Mouse (Mus musculus): ENCODE results near the gene Amotl1. TPM values are rescaled to one million over a fixed set of nuclear protein-coding genes. Genes with fewer than 3 reads are reported as not detected.

Amotl1 gene
- total and polyA plus RNA-seq, 3 experiments: 2.3 to 4.9 (median 3.1) TPM

DNA sequence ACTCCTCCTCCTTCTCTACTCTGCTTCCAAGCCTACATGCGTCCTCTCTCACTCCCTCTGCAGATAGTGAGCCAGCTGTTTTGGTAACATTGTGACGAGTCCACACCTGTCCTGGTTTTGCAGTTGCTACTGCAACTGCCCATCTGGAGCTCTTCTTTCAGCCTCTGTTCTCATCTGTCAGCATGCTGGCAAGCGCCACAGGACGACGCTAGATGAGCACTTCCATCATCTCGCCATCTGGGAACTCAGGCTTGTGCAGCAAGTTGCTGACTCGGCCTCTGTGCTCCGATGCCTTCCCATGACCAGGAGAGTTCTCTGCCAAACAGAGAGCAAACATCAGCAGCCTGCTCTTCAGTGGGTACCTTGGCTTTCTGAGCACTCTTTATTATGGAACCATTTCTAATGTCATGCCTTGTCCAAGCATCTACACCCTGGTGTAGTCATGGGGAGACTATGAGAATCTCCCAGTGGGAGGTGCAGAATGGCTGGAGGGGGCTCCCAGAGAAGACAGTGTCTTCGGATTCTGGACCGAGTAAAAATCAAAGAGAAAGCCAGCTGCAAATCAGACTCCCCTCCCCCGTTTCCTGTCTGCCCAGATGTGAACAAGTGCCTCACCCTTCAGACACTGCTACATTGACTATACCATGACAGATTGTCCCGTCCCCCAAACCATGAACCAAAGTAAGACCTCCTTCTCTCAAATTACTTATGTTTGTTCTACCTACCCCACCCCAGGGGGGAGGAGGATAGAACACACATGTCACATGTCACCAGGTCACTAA is 97.1 kb downstream of the Amotl1 start:
- no peak overlapping the region for H3K4me3 ChIP-seq (ENCODE audit: low read depth, low read length)
- H3K36me3 ChIP-seq (replicated peaks): peaks cover 4% of the 10 kb centered on the region
- peaks cover 9% of the 10 kb centered on the region for H3K27me3 ChIP-seq (ENCODE audit: insufficient read depth, low read length)
- TF ChIP-seq POLR2AphosphoS5 (IDR thresholded peaks at IDR 0.05; ENCODE audit: insufficient replicate concordance, low read depth, low read length): no peak
- no peak for TF ChIP-seq GATA1 (IDR thresholded peaks at IDR 0.05; ENCODE audit: borderline replicate concordance, low read length)
- no peak for TF ChIP-seq TAL1 (conservative IDR thresholded peaks at IDR 0.05; ENCODE audit: low read depth, low read length)
- TF ChIP-seq CTCF (IDR thresholded peaks at IDR 0.05; ENCODE audit: low read depth, low read length): no peak
- TF ChIP-seq GATA2 (IDR thresholded peaks at IDR 0.05; ENCODE audit: borderline replicate concordance, low read depth, low read length): no peak
- DNase-seq (ENCODE audit: low spot score) (no peak), ATAC-seq (ENCODE audit: extremely low read depth, insufficient number of reproducible peaks, low FRiP score, poor library complexity, severe bottlenecking) (no peak)
- H3K9me3 ChIP-seq (replicated peaks): no peaks in the 10 kb centered on the region
- H3K4me1 ChIP-seq (ENCODE audit: insufficient read depth, low read depth, low read length): no peaks in the 10 kb centered on the region

DNA sequence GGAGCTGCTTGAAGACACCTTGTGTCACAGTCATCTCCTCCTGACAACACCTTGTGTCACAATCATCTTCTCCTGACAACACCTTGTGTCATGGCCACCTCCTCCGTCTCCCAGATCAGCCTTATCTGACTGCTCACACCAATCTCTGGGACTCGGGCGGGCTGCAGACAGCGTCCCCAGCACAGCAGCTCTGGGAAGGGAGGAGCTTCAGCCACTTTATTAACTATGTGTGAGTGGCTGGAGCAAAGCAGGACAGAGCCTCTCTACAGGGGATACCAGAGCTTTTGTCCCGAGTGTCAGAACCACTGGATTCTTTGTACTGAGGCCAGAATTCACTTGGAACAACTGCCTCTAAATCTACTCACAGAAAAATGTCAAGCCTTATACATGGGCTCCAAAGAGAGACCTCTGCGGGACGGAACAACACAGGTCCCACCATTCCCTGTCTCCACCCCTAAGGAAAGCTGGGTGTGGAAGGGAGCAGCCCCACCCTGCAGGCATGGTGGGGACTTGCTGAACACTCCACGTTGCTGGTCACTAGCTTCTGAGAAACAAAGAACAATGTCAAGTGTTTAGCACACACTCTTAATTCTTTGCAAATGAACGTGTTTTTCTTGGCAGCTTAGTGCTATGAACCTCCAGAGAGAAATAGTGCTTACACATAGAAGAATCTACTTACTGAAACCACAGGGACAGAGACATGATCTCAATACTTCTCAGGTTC is 100.7 kb downstream of the Amotl1 start:
- Histone ChIP-seq H3K4me1 (ENCODE audit: insufficient read depth, low read depth, low read length) (no peaks in the 10 kb centered on the region), H3K9me3 (replicated peaks) (no peaks in the 10 kb centered on the region), H3K4me3 (ENCODE audit: low read depth, low read length) (no peak overlapping the region), H3K27me3 (ENCODE audit: insufficient read depth, low read length) (peaks cover 12% of the 10 kb centered on the region), H3K36me3 (replicated peaks) (peaks cover 4% of the 10 kb centered on the region)
- TF ChIP-seq POLR2AphosphoS5 (IDR thresholded peaks at IDR 0.05; ENCODE audit: insufficient replicate concordance, low read depth, low read length) (no peak), GATA2 (IDR thresholded peaks at IDR 0.05; ENCODE audit: borderline replicate concordance, low read depth, low read length) (no peak), CTCF (IDR thresholded peaks at IDR 0.05; ENCODE audit: low read depth, low read length) (no peak), GATA1 (IDR thresholded peaks at IDR 0.05; ENCODE audit: borderline replicate concordance, low read length) (no peak), TAL1 (conservative IDR thresholded peaks at IDR 0.05; ENCODE audit: low read depth, low read length) (no peak)
- ATAC-seq (ENCODE audit: extremely low read depth, insufficient number of reproducible peaks, low FRiP score, poor library complexity, severe bottlenecking) (no peak), DNase-seq (ENCODE audit: low spot score) (no peak)

DNA sequence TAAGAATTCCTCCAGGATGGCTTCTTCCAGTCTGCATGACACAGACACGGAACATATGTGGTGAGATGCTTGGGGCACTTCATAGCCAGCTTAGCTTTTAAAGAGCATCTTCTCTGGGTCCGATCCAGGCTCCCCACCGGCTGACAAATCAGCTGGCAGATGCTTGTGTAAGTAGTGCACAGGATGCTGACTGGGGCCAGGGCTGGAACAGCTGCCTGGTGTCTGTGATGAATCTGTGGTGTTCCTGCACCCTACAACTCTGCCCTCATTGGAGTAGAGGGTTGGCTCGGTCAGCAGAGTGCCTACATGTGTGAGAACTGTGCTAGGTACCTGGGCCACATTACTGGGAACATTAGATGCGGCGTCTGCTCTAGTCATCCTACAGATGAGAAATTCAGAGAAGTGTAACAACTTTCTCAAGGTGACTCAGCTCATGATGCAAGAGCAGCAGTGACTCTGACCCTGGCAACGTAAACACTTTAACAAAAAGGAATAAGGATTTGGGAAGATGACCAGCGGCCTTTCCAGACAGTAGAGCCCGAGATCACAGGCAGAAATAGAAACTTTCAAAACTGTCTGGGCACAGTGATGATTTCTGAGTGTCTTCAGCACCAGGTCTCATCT is 109.9 kb downstream of the Amotl1 start:
- no peak overlapping the region for H3K4me3 ChIP-seq (ENCODE audit: low read depth, low read length)
- no peak for ATAC-seq (ENCODE audit: extremely low read depth, insufficient number of reproducible peaks, low FRiP score, poor library complexity, severe bottlenecking)
- no peak for TF ChIP-seq POLR2AphosphoS5 (IDR thresholded peaks at IDR 0.05; ENCODE audit: insufficient replicate concordance, low read depth, low read length)
- no peak for TF ChIP-seq TAL1 (conservative IDR thresholded peaks at IDR 0.05; ENCODE audit: low read depth, low read length)
- TF ChIP-seq CTCF (IDR thresholded peaks at IDR 0.05; ENCODE audit: low read depth, low read length): no peak
- TF ChIP-seq GATA2 (IDR thresholded peaks at IDR 0.05; ENCODE audit: borderline replicate concordance, low read depth, low read length): no peak
- TF ChIP-seq GATA1 (IDR thresholded peaks at IDR 0.05; ENCODE audit: borderline replicate concordance, low read length): no peak

DNA sequence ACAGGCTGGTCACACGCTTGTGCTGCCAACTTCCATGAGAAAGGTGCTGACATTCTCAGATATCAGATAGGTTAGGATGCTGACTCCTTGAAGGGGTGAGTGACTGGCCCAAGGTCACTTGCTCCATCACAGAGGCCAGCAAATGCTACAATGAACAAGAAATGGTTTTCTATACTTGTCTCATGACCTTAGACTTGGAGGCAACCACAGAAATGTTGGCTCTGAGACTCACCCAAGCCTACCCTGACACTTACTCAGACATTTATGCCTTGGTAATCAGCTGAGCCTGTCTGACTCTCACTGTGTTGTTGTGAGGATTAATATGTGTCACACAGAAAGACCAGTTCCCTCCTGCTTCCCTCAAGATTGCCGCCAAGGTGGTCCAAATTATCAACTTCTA is 111.2 kb downstream of the Amotl1 start:
- H3K9me3 ChIP-seq (replicated peaks): no peaks in the 10 kb centered on the region
- no peak for DNase-seq (ENCODE audit: low spot score)
- no peak for TF ChIP-seq GATA1 (IDR thresholded peaks at IDR 0.05; ENCODE audit: borderline replicate concordance, low read length)
- no peak for TF ChIP-seq POLR2AphosphoS5 (IDR thresholded peaks at IDR 0.05; ENCODE audit: insufficient replicate concordance, low read depth, low read length)
- TF ChIP-seq TAL1 (conservative IDR thresholded peaks at IDR 0.05; ENCODE audit: low read depth, low read length): no peak
- no peak for TF ChIP-seq CTCF (IDR thresholded peaks at IDR 0.05; ENCODE audit: low read depth, low read length)
- TF ChIP-seq GATA2 (IDR thresholded peaks at IDR 0.05; ENCODE audit: borderline replicate concordance, low read depth, low read length): no peak
- no peaks in the 10 kb centered on the region for H3K4me1 ChIP-seq (ENCODE audit: insufficient read depth, low read depth, low read length)
- no peak overlapping the region for H3K4me3 ChIP-seq (ENCODE audit: low read depth, low read length)
- no peaks in the 10 kb centered on the region for H3K36me3 ChIP-seq (replicated peaks)
- ATAC-seq (ENCODE audit: extremely low read depth, insufficient number of reproducible peaks, low FRiP score, poor library complexity, severe bottlenecking): no peak
- H3K27me3 ChIP-seq (ENCODE audit: insufficient read depth, low read length): peaks cover 9% of the 10 kb centered on the region

More for the DNA sequence above, 109.9 kb downstream of the Amotl1 start:
- Histone ChIP-seq H3K9me3 (replicated peaks) (no peaks in the 10 kb centered on the region), H3K36me3 (replicated peaks) (no peaks in the 10 kb centered on the region), H3K27me3 (ENCODE audit: insufficient read depth, low read length) (peaks cover 9% of the 10 kb centered on the region), H3K4me1 (ENCODE audit: insufficient read depth, low read depth, low read length) (no peaks in the 10 kb centered on the region)
- DNase-seq (ENCODE audit: low spot score): no peak

DNA sequence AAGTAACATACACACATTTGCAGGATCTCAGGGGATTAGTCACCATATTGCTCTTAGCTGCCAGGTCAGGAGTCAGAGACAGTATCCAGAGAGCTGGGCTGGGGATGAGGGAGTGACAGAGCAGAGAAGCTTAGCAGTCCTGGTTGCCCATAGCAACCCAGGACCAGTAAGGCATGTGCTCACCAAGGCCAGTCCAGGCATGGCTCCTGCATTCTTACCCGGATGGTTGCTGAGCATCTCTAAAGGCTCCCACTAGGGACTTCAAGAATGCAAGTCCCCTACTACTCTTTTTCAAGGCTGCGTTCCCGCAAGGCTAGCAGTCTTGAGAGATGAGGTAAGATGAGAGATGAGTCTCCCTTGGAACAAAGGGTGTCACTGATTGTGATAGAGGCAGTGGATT is 112.6 kb downstream of the Amotl1 start:
- Histone ChIP-seq H3K36me3 (replicated peaks) (no peaks in the 10 kb centered on the region), H3K4me3 (ENCODE audit: low read depth, low read length) (no peak overlapping the region), H3K27me3 (ENCODE audit: insufficient read depth, low read length) (peaks cover 9% of the 10 kb centered on the region), H3K4me1 (ENCODE audit: insufficient read depth, low read depth, low read length) (no peaks in the 10 kb centered on the region), H3K9me3 (replicated peaks) (no peaks in the 10 kb centered on the region)
- TF ChIP-seq GATA1 (IDR thresholded peaks at IDR 0.05; ENCODE audit: borderline replicate concordance, low read length) (no peak), GATA2 (IDR thresholded peaks at IDR 0.05; ENCODE audit: borderline replicate concordance, low read depth, low read length) (no peak), POLR2AphosphoS5 (IDR thresholded peaks at IDR 0.05; ENCODE audit: insufficient replicate concordance, low read depth, low read length) (no peak), TAL1 (conservative IDR thresholded peaks at IDR 0.05; ENCODE audit: low read depth, low read length) (no peak), CTCF (IDR thresholded peaks at IDR 0.05; ENCODE audit: low read depth, low read length) (no peak)
- ATAC-seq (ENCODE audit: extremely low read depth, insufficient number of reproducible peaks, low FRiP score, poor library complexity, severe bottlenecking): no peak
- DNase-seq (ENCODE audit: low spot score): no peak

DNA sequence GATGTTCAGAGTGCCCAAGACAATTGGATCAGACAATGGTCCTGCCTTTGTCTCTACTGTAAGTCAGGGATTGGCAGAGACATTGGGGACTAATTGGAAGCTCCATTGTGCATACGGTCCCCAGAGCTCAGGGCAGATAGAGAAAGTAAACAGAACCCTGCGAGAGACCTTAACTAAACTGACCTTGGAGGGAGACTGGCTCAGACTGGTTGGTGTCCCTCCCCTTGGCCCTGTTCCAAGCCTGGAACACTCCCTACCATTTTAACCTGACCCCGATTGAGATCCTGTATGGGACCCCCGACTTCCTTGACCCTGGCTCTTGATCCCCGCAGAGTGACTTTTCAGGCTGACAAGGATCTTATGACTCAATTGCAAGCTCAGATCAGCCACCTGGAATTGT is 114.9 kb downstream of the Amotl1 start:
- H3K9me3 ChIP-seq (replicated peaks): no peaks in the 10 kb centered on the region
- no peak for DNase-seq (ENCODE audit: low spot score)
- no peaks in the 10 kb centered on the region for H3K36me3 ChIP-seq (replicated peaks)
- H3K4me3 ChIP-seq (ENCODE audit: low read depth, low read length): no peak overlapping the region
- ATAC-seq (ENCODE audit: extremely low read depth, insufficient number of reproducible peaks, low FRiP score, poor library complexity, severe bottlenecking): no peak
- peaks cover 8% of the 10 kb centered on the region for H3K27me3 ChIP-seq (ENCODE audit: insufficient read depth, low read length)
- no peaks in the 10 kb centered on the region for H3K4me1 ChIP-seq (ENCODE audit: insufficient read depth, low read depth, low read length)
- no peak for TF ChIP-seq TAL1 (conservative IDR thresholded peaks at IDR 0.05; ENCODE audit: low read depth, low read length)
- no peak for TF ChIP-seq POLR2AphosphoS5 (IDR thresholded peaks at IDR 0.05; ENCODE audit: insufficient replicate concordance, low read depth, low read length)
- no peak for TF ChIP-seq GATA1 (IDR thresholded peaks at IDR 0.05; ENCODE audit: borderline replicate concordance, low read length)

Data from G1E (cell line).